Mouse (Mus musculus): ENCODE data around the gene Cnksr1.

- TF ChIP-seq MAX (IDR thresholded peaks at IDR 0.05): no peak
- peak; percentile 57 for TF ChIP-seq CTCF (IDR thresholded peaks at IDR 0.05; ENCODE audit: control insufficient read depth, insufficient read depth, insufficient read length)
- TF ChIP-seq MYOG (IDR thresholded peaks at IDR 0.05; ENCODE audit: control insufficient read depth, extremely low read depth, insufficient read length): no peak
- TF ChIP-seq MYOD1 (IDR thresholded peaks at IDR 0.05; ENCODE audit: control insufficient read depth, insufficient read length, low read depth): no peak
- TF ChIP-seq USF1 (IDR thresholded peaks at IDR 0.05; ENCODE audit: low read depth): no peak
- no peak for TF ChIP-seq FOSL1 (IDR thresholded peaks at IDR 0.05; ENCODE audit: insufficient read depth, low read length, poor library complexity, severe bottlenecking)
- TF ChIP-seq CEBPB (IDR thresholded peaks at IDR 0.05; ENCODE audit: low read depth): no peak
Measured at GRCm38 (mm10) chr4:134263191-134263590, 25.0 kb upstream of the Cnksr1 start.
